Mouse (Mus musculus) hindbrain, embryonic 10.5 days (tissue): ENCODE data around the gene Diexf. TPM values are rescaled to one million over a fixed set of nuclear protein-coding genes. Genes with fewer than 3 reads are reported as not detected.
A peak's percentile ranks its signal among the peaks of the same experiment; 100 is the strongest.

Experiments
- DNase-seq: peaks from one replicate; pipeline ENCODE4 v3.0.0-alpha.2; 2017; ENCODE audit warnings: low spot score
- H3K27ac ChIP-seq: fragments of 300-500 bp; sonication (generic); 2 replicates; pipeline ENCODE4 v1.5.1; 2016; ENCODE audit warnings: mild to moderate bottlenecking, moderate library complexity
- H3K27me3 ChIP-seq: fragments of 300-500 bp; sonication (generic); 2 replicates; pipeline ENCODE4 v1.6.1; 2016; ENCODE audit warnings: mild to moderate bottlenecking; ENCODE audit not compliant: poor library complexity, insufficient read depth, severe bottlenecking
- H3K36me3 ChIP-seq: fragments of 300-500 bp; sonication (generic); 2 replicates; pipeline ENCODE4 v1.6.1; 2016; ENCODE audit warnings: mild to moderate bottlenecking, moderate library complexity
- H3K4me1 ChIP-seq: fragments of 300-500 bp; sonication (generic); replicated peaks from 2 replicates; pipeline ENCODE4 v1.6.1; 2016; ENCODE audit warnings: mild to moderate bottlenecking
- H3K4me3 ChIP-seq: fragments of 300-500 bp; sonication (generic); 2 replicates; pipeline ENCODE4 v1.5.1; 2016; ENCODE audit warnings: mild to moderate bottlenecking, moderate library complexity
- H3K9me3 ChIP-seq: fragments of 300-500 bp; sonication (generic); 2 replicates; pipeline ENCODE4 v1.6.1; 2016; ENCODE audit warnings: mild to moderate bottlenecking, moderate library complexity
- WGBS: fragments of 180-500 bp; shearing (Covaris S2); methylation state at CpG from one replicate; pipeline ENCODE4 v1.1.7; 2016; 5-methylcytosine and 5-hydroxymethylcytosine counted together
- polyA plus RNA-seq: library from polyadenylated mRNA; unstranded; fragments of >200 nt; fragmentation: Nextera tagmentation; extraction: Ambion mirVana; gene quantifications from 2 replicates; pipeline ENCODE4 v1.2.1, GENCODE M21; 2016

The Diexf gene
- polyA plus RNA-seq, 1 experiment from 2014 or later, result 7.0 TPM

GRCm38 (mm10) chr1:193092771-193093170 lies 37.3 kb downstream of the Diexf start:
- DNase-seq, result no peak
- no peaks in the 10 kb centered on the region for H3K36me3 ChIP-seq
- no peaks in the 10 kb centered on the region for H3K9me3 ChIP-seq
- no peaks in the 10 kb centered on the region for H3K27me3 ChIP-seq
- H3K27ac ChIP-seq, result no peak overlapping the region
- no peaks in the 10 kb centered on the region for H3K4me1 ChIP-seq
- no peak overlapping the region for H3K4me3 ChIP-seq
- WGBS, result 84% methylated on average over 1 of the region's 1 CpGs

- H3K36me3 ChIP-seq, result no peaks in the 10 kb centered on the region
- no peak overlapping the region for H3K27ac ChIP-seq
- H3K9me3 ChIP-seq, result no peaks in the 10 kb centered on the region
- no peak for DNase-seq
- no peak overlapping the region for H3K4me3 ChIP-seq
- 88% methylated on average over 11 of the region's 11 CpGs for WGBS
- H3K4me1 ChIP-seq, result no peaks in the 10 kb centered on the region
- H3K27me3 ChIP-seq, result no peaks in the 10 kb centered on the region
Measured at GRCm38 (mm10) chr1:193090894-193091293, 39.2 kb downstream of the Diexf start.

- Histone ChIP-seq H3K36me3 (no peaks in the 10 kb centered on the region), H3K4me3 (no peak overlapping the region), H3K9me3 (no peaks in the 10 kb centered on the region), H3K27ac (no peak overlapping the region), H3K27me3 (no peaks in the 10 kb centered on the region), H3K4me1 (no peaks in the 10 kb centered on the region)
- DNase-seq, result no peak
- 84% methylated on average over 18 of the region's 18 CpGs for WGBS
Measured at GRCm38 (mm10) chr1:193090211-193090871, 39.7 kb downstream of the Diexf start.

- DNase-seq, result no peak
- H3K27ac ChIP-seq, result no peak overlapping the region
- H3K36me3 ChIP-seq, result no peaks in the 10 kb centered on the region
- H3K9me3 ChIP-seq, result no peaks in the 10 kb centered on the region
- no peak overlapping the region for H3K4me3 ChIP-seq
- no peaks in the 10 kb centered on the region for H3K4me1 ChIP-seq
- no peaks in the 10 kb centered on the region for H3K27me3 ChIP-seq
- 84% methylated on average over 3 of the region's 3 CpGs for WGBS
Measured at GRCm38 (mm10) chr1:193089683-193090082, 40.4 kb downstream of the Diexf start.

GRCm38 (mm10) chr1:193089211-193089610 lies 40.9 kb downstream of the Diexf start:
- H3K4me1 ChIP-seq, result no peaks in the 10 kb centered on the region
- DNase-seq, result no peak
- no peaks in the 10 kb centered on the region for H3K36me3 ChIP-seq
- H3K4me3 ChIP-seq, result no peak overlapping the region
- WGBS, result 89% methylated on average over 6 of the region's 6 CpGs
- no peak overlapping the region for H3K27ac ChIP-seq
- H3K27me3 ChIP-seq, result no peaks in the 10 kb centered on the region
- no peaks in the 10 kb centered on the region for H3K9me3 ChIP-seq

- Histone ChIP-seq H3K4me3 (no peak overlapping the region), H3K4me1 (peaks cover 8% of the 10 kb centered on the region), H3K36me3 (no peaks in the 10 kb centered on the region), H3K27me3 (no peaks in the 10 kb centered on the region), H3K27ac (peak overlapping the region; percentile 16; the same call in 1 of the 2 replicates), H3K9me3 (no peaks in the 10 kb centered on the region)
- DNase-seq, result no peak
- 73% methylated on average over 9 of the region's 9 CpGs for WGBS
Measured at GRCm38 (mm10) chr1:193086842-193087476, 43.1 kb downstream of the Diexf start.

GRCm38 (mm10) chr1:193086111-193086841 lies 43.8 kb downstream of the Diexf start:
- H3K4me1 ChIP-seq, result peaks cover 8% of the 10 kb centered on the region
- no peak for DNase-seq
- no peak overlapping the region for H3K4me3 ChIP-seq
- H3K27me3 ChIP-seq, result no peaks in the 10 kb centered on the region
- 81% methylated on average over 4 of the region's 4 CpGs for WGBS
- no peak overlapping the region for H3K27ac ChIP-seq
- no peaks in the 10 kb centered on the region for H3K36me3 ChIP-seq
- no peaks in the 10 kb centered on the region for H3K9me3 ChIP-seq

GRCm38 (mm10) chr1:193085541-193086020 lies 44.5 kb downstream of the Diexf start:
- WGBS, result 80% methylated on average over 5 of the region's 5 CpGs

GRCm38 (mm10) chr1:193084016-193084415 lies 46.1 kb downstream of the Diexf start:
- Histone ChIP-seq H3K9me3 (no peaks in the 10 kb centered on the region), H3K27me3 (no peaks in the 10 kb centered on the region), H3K4me1 (peaks cover 8% of the 10 kb centered on the region), H3K27ac (no peak overlapping the region), H3K36me3 (no peaks in the 10 kb centered on the region), H3K4me3 (no peak overlapping the region)
- DNase-seq, result no peak
- 83% methylated on average over 1 of the region's 1 CpGs for WGBS

More at GRCm38 (mm10) chr1:193085541-193086020, 44.5 kb downstream of the Diexf start:
- no peaks in the 10 kb centered on the region for H3K36me3 ChIP-seq
- no peak for DNase-seq
- no peak overlapping the region for H3K4me3 ChIP-seq
- no peak overlapping the region for H3K27ac ChIP-seq
- peaks cover 8% of the 10 kb centered on the region for H3K4me1 ChIP-seq
- no peaks in the 10 kb centered on the region for H3K9me3 ChIP-seq
- H3K27me3 ChIP-seq, result no peaks in the 10 kb centered on the region

GRCm38 (mm10) chr1:193083051-193083450 lies 47.0 kb downstream of the Diexf start:
- H3K4me1 ChIP-seq, result peaks cover 8% of the 10 kb centered on the region
- H3K9me3 ChIP-seq, result no peaks in the 10 kb centered on the region
- no peak overlapping the region for H3K4me3 ChIP-seq
- H3K27ac ChIP-seq, result no peak overlapping the region
- H3K36me3 ChIP-seq, result no peaks in the 10 kb centered on the region
- H3K27me3 ChIP-seq, result no peaks in the 10 kb centered on the region
- 84% methylated on average over 7 of the region's 7 CpGs for WGBS
- no peak for DNase-seq

- H3K4me1 ChIP-seq, result peaks cover 8% of the 10 kb centered on the region
- 58% methylated on average over 10 of the region's 10 CpGs for WGBS
- no peak overlapping the region for H3K27ac ChIP-seq
- no peak overlapping the region for H3K4me3 ChIP-seq
- no peaks in the 10 kb centered on the region for H3K36me3 ChIP-seq
- no peak for DNase-seq
- H3K27me3 ChIP-seq, result no peaks in the 10 kb centered on the region
- no peaks in the 10 kb centered on the region for H3K9me3 ChIP-seq
Measured at GRCm38 (mm10) chr1:193082311-193082921, 47.7 kb downstream of the Diexf start.

- no peaks in the 10 kb centered on the region for H3K9me3 ChIP-seq
- 94% methylated on average over 3 of the region's 3 CpGs for WGBS
Measured at GRCm38 (mm10) chr1:193062618-193063017, 67.5 kb downstream of the Diexf start.

More at GRCm38 (mm10) chr1:193062618-193063017, 67.5 kb downstream of the Diexf start:
- Histone ChIP-seq H3K4me3 (no peak overlapping the region), H3K36me3 (no peaks in the 10 kb centered on the region), H3K27me3 (no peaks in the 10 kb centered on the region), H3K27ac (no peak overlapping the region), H3K4me1 (no peaks in the 10 kb centered on the region)
- no peak for DNase-seq
